Mouse (Mus musculus) left cerebral cortex, postnatal 14 days (tissue): Measurements from ENCODE around the gene March4. TPM values are rescaled to one million over a fixed set of nuclear protein-coding genes. Genes with fewer than 3 reads are reported as not detected.

Experiments
- DNase-seq, 2 experiments: peaks; one replicate each; pipeline ENCODE4 v3.0.0; 2021 to 2022; ENCODE audit warnings: low spot score in 2 of 2, mixed read lengths in 1 of 2
- intact Hi-C: fragments of 180-260 bp; cut with DNase I; formaldehyde crosslinking; loops from one replicate; pipeline ENCODE4 v1.15.1; 2025
- total RNA-seq, 2 experiments: library from RNA; stranded (reverse); gene quantifications; 2 replicates each; pipeline ENCODE4 v1.2.3; 2021

March4 gene
- total RNA-seq, 2 experiments from 2014 or later, result 38.4 to 40.4 TPM

DNA sequence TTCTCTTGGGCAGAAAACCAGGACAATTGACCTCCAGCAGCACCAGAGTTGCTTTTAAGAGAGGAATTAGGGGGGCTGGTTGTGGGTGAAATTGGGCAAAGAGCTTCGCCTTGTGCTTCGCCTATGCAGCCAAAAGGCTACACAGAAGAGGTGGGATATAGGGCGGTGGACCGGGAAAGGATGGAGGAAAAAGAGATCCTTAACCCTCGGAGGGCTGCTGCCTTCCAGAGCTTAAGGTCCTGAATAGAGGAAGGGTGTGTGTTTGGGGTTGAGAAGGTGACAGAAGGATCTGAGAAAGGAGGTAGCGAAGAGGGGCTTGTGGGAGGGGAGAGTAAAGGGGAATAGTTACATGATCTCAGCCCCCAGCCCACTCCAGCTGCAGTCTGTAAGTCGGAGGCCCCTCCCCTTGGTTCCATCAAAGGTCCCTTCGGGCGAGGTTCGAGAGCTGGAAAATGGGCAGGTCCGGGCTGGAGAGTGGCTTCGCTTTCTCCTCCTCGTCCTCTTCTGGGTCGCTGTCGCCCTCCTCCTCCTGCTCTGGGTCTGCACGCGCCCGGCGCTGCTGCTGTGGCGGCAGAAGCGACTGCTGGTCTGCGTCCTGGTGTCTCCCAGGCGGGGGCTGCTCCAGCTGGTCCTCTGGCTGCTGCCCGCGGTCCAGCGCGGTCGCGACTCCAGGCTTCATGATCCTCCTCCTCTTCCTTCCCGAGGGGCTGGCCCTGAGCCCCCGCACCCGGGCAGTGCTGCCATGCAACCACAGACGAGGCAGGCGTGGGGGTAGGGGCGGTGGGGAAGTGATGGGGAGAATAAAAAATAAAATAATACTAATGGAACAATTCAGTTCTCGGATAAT lies 782 bp downstream of the March4 start:
- DNase-seq, result peak; percentile 30 to 48
- intact Hi-C loops, result loop anchor here (5.0 kb wide), 3 partner anchors 41 to 229 kb away; partner anchors contain the start of gene Xrcc5

DNA sequence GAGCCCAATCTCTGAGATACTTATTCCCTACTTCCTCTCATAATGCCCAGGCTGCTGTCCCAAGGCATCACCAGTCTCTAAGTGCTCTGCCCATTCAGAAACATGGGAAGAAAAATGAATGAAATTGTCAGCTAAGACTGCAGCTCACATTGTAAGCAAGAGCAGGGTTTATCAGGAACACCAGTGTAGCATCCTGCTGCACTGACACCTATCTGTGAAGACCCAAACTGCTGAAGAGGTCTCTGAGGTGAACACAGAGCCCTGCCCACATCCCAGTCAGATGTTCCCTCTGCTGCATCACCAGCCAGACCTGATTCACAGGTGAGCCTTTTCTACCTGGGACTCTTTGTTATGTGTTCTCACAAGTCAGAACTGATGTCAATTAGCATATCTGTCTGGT lies 3.3 kb downstream of the March4 start:
- intact Hi-C loops, result loop anchor here (5.0 kb wide), 1 partner anchor 66 kb away; no protein-coding TSS in a partner anchor
- DNase-seq, result no peak

DNA sequence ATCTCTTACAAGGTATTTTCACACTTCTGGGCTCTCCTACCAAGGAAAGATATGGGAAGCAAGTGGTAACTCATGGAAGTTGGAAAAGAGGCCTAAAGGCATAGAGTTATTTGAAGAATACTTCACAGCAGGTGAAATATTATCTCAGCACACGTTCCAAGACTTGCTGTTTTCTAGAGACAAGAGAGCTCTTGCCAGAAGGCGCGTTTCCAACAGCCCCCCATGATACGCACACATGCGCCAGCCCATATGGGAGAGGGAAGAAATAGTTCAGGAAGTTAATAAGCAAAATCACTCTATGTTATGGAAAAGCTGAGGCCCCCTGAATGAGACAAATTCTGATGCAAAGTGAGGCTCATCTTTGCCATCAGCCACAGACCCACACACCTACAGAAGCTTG lies 3.8 kb downstream of the March4 start:
- no peak for DNase-seq
- intact Hi-C loops, result loop anchor here (5.0 kb wide), 1 partner anchor 66 kb away; no protein-coding TSS in a partner anchor

DNA sequence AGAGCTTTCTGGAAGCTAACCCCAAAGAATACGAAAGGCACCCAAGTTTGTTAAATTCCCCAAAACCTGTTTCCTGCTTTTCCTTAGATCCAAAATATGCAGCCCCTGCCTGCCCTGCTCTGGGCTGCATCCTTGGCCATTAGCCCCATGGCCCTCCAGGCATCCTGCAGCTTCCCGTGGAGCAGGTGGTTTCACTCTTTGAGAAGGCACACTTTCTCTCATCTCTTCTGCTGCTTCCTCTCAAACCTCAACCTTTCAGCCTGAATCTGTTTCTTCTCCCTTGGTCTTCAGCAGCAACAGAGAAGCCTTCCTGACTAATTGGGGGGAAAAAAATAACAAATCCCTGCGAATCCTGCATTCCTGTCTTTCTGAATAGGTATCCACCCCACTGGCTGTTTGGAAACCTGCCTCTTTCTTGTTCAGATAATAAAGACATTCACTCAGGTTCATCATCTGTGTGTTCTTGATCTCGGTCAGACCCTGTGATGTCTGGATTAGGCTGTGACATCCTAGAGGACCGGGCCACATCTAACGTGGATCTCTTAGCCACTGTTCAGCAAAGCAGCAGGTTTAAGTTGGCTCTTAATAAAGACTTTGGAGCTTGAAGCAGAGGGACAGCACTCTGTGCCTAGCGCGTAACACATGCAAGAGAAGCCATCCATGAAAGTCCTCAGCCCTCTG lies 6.1 kb downstream of the March4 start:
- no peak for DNase-seq
- intact Hi-C loops, result loop anchor here (5.0 kb wide), 1 partner anchor 63 kb away; no protein-coding TSS in a partner anchor

DNA sequence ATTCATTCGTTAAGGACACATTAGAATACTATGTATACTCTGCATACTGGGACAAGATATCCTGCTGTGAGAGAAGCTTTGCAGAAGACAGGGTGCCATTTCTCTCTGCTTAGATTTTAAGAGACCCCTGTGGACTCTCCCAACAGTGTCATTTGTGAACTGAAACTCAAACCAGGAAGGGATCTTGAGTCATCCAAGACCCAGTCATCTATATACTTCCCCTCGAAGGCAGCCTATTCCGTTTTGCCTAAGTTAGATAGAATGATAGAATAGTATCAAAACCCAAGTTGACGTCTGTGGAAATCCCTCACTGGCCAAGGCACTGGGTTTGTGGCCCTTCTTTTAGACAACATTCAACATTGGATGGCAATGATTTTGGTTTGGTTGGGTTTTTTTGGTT lies 7.5 kb downstream of the March4 start:
- DNase-seq, result no peak
- intact Hi-C loops, result no loop called here

DNA sequence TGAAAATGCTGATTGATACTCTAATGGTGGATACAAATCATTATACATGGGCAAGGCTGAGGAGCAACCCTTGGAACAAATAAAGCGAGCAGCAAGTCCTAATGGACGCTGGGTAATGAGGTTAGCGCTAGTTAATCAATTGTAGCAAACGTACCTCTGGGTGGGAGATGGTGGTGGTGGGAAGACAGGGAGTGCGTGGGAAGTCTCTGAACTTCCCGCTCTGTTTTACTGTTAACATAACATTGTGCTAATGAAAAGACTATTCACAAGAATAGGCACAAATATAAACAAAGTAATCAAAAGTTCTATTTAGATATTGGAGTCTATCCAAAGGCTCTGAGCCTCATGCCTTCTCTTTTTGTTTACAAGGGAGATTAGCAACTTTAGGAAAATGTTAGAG lies 13.1 kb downstream of the March4 start:
- no peak for DNase-seq
- intact Hi-C loops, result no loop called here

DNA sequence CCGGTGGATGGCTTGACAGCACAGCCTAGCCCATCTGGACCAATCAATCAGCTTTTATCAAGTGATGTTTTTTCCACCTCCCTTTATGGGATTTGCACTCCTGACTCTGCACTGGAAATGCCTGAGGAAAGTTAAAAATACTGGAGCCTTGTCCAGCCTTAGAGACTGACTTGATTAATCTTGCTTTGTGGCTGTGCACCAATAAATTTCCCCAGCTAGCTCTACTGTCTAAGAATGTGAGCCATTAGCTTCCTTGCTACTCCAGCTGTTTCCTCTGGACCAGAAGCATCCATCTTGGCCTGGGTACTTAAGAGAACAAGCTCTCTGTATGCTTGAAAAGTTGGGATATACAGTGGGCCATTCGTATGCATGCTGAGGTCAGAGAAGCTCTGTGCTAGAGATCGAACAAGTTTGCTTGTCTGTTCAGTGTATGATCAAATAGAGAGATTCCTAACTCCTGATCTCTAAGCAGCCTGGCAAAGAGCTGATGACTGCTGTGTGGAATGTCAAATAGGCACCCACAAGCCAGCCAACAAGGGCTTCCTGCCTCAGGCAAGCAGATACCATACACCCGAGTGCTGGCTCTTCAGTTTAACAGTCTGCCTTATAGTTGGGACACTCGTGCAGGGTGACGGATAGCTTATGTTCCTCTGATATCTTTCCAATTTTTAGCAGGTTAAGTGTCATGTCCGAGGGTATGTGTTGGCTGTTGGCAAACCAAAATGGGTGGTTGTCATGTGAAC lies 25.8 kb downstream of the March4 start:
- DNase-seq, result no peak
- intact Hi-C loops, result no loop called here

DNA sequence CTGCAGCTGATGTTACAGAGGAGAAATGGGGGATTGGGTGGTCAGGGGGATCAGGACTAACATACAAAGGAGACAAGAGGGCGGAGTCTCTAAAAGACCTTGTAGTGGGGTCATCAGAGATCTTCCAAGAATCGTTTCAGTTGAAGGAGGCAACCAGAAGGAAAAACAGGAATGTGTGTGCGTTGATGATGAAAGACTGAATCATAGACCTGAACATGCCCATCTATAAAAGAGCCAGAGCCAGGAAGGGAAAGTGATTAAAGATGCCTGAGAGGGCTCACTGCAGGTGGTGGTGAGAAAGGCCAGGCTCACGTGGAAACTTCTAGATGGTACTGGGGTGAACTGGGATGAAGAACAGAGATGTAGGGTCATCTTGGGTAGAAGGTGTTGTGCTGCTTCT lies 27.2 kb downstream of the March4 start:
- intact Hi-C loops, result no loop called here
- DNase-seq, result no peak

DNA sequence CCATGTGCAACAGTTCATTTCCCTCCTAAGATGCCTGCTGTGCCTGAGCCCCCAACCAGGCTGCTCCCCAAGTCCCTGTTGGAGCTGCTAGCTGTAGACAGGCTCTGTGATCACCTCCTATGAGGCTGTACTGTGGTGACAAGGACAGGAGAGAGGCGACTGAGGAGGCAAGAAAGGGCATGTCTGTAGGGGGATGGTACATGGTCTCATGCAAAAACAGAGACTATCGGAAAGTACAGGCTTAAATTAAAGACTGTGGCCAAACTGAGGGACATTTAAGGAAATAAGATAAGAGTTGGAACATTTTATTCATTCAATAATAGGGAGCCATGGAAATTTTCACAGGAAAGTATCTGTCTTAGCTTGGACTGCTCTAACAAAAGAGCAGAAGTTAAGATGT lies 29.1 kb downstream of the March4 start:
- no peak for DNase-seq
- intact Hi-C loops, result no loop called here

DNA sequence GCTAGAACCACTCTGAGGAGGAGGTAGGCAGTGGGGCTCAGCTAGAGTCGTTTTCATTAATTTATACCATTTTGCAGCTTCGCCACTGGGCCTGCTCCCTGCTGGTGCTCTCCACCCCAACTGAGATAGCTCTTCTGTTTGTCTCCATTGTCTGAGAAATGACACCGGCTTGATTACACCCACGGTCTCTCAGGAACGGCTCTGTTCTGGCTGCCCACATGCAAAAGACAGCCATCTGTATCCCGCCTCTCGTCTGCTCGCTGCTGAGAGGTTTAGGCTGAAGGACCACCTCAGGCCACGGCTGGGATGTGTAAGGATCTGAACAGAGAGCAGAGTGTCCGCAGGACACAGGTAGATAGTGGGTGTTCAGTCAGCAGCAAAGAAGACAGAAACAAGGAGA lies 30.5 kb downstream of the March4 start:
- peak; percentile 43 to 45 for DNase-seq
- intact Hi-C loops, result no loop called here

DNA sequence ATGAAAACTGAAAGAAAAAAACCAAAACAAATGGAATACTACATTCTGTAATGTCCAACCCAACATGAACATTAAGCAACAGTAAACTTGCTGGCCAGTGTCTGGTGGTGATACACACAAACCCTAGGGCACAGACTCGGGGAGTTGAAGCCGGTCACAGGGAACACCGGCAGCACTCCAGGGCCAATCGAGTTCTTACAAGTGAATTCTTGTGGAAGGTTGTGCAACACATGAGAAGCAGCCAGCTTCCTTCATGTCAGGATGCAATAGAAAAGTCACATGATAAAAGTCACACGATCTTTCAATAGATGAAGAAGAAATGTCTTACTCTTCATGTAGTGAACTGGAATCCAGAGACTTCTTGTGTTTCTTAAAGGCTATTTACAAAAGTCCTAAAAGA lies 39.1 kb downstream of the March4 start:
- intact Hi-C loops, result no loop called here
- DNase-seq, result no peak

DNA sequence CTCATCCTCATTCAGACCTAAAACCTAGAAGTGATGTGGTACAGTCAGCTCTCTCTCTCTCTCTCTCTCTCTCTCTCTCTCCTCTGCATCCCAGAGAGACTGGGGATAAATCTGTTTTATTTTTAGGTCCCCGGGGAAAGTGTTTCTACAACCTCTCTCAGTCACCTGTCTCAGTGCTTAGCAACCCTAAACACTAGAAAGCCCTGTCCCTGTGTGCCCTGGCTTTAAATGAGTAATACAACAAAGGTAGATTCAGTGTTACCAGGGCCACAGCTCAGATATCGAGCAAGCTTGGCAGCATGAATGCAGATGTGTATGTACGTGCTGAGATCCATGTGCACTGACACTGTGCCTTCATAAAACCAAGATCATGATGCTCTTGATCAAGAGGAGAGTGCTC lies 43.3 kb downstream of the March4 start:
- no peak for DNase-seq
- intact Hi-C loops, result no loop called here

DNA sequence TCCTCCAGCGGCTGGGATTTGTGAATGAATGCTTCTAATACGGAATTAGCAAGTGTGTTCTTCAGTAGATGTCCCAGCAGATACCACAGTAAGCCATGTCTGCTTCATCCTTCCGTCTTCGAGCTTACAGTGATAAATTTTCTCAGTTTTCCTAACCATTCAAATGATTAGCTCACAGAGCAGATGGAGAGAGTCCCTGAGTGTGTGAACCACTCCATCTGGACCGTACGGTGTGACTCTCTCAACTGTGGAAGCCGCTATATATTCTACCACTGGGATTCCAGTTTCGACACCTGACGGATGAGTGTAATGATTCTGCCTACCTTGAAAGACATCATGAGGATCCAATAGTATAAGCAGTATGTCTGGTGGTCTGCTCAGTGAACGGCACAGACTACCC lies 44.1 kb downstream of the March4 start:
- intact Hi-C loops, result no loop called here
- DNase-seq, result peak; percentile 24 to 37

DNA sequence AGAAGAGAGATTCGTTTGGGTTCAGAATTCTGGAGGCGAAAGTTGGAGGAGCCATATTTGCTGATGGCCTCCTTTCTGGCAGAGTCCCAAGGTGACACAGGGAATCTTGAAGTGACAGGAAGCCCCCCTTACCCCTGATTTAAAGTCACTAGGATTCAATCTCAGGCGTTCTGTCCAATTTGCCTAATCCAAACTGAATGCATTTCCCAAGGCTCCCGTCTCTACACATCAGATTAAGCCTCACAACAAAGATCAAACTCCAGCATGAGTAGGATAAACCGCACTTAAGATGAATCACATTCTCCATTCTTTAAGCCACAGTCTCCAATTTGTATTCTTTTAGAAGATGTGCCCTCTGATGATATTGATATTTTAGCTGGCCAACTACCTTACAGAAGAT lies 45.4 kb downstream of the March4 start:
- intact Hi-C loops, result no loop called here
- DNase-seq, result no peak

DNA sequence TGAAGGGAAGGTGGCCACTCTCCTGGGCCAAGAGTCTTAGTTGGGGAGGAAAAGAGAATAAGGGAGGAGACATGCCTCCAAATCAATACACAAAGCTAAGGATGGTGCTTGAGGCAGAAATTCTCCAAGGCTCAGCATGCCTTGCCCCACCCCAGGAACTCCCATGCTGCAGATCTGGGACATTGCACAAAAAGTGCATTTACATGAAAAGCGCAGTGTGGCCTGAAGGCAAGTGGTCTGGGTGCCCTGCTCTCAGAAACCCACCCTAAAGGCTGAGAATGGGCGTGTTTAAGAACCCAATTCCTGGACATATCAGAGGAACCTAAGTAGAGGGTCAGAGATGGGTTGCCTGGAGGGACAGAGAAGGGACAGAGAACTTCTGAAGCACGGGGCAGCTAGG lies 45.9 kb downstream of the March4 start:
- no peak for DNase-seq
- intact Hi-C loops, result no loop called here

DNA sequence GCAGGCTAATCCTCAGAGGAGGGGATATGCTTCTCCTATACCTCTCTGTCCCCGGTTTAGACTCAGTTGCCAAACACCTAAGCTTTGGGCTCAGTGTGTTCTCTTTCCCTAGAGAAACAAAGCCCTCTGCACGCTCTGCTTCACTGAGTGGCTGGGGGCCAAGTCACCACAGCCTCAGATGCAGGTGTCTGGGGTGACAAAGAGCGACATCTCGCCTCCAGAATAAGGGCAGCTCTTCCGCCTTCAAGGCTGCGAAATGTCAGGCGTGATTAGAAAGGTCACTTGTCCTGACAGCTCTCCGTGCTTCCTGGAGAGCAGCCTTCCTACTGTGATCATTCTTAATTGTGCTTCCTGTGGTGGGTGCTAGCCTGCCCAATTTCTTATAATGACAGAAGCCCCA lies 46.5 kb downstream of the March4 start:
- intact Hi-C loops, result no loop called here
- DNase-seq, result no peak

DNA sequence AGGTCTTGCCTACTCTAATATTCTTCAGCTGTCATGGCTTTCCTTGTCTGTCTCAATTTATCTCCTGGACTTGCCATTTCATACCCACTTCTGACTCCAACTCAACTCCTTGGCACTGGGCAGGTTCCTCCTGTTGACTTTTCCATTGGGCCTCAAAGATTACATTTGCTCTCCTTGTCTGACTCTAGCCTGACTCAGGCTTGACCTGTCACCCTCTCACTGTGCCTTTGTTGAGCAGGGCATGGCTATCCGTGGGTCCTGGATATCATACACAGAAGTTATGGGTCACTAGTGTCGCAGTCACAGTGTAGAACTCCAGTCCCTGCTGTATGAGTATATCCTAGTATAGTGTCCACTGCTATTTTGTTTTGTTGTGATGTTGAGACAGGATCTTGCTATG lies 60.1 kb downstream of the March4 start:
- intact Hi-C loops, result no loop called here
- DNase-seq, result no peak

DNA sequence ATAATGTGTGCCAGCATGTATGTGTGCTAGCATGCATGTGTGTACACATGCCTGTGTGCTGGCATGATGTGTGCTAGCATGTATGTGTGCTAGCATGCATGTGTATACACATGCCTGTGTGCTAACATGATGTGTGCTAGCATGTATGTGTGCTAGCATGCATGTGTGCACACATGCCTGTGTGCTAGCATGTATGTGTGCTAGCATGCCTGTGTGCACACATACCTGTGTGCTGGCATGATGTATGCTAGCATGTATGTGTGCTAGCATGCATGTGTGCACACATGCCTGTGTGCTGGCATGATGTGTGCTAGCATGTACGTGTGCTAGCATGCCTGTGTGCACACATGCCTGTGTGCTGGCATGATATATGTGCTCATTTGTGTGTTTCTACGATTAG lies 67.7 kb downstream of the March4 start:
- intact Hi-C loops, result loop anchor here (5.0 kb wide), 1 partner anchor 63 kb away; no protein-coding TSS in a partner anchor
- no peak for DNase-seq

DNA sequence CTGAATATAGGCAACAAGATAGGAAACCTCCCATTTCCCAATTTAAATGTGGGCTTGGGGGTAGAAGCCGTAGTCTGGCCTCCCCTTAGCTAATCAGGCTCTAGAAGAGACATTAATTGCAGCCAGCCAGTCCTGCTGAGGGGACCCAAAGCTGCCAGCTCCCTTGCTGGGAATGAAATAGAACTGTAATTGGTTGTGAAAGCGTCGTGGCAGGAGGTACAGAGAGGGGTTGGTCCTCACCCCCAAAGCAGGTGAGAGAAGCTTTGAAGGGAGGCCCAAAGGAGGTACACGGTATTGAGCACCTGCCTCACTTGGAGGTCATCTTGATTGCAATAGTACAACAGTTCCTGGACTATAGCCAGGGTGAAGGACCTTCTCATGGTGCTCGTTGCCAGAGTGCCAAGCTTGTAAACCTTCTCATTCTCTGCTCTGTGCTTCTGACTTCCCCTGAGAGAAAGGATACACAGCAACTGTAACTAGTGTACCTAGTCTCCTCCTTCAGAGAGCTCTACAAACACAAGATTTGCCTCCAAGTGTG lies 68.2 kb downstream of the March4 start:
- no peak for DNase-seq
- intact Hi-C loops, result loop anchor here (5.0 kb wide), 1 partner anchor 64 kb away; no protein-coding TSS in a partner anchor
